Mouse (Mus musculus): ENCODE results near the gene Gm11172.
"Not testable (repeated sequence)": the region's sequence is repeated elsewhere in the genome, so short reads cannot be mapped to it uniquely, and the experiment has no call there.

DNA sequence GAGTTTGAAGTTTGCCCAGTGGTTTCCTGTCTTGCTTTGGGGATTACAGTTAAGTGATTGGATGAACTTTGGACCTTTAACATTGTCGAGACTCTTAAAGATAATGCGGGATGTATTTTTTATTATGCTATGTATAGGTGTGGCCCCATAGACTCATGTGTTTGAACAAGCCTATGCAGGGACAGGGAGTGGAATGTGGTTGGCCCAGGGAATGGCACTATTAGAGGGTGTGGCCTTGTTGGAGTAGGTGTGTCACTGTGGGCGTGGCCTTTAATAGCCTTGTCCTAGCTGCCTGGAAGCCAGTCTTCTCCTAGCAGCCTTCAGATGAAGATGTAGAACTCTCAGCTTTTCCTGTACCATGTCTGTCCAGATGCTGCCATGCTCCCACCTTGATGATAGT, 10.3 kb upstream of the Gm11172 start:
- not testable (repeated sequence) for TF ChIP-seq GATA1, TAL1 (IDR thresholded peaks at IDR 0.05; ENCODE audit: low read length)
